Mouse (Mus musculus) ovary, postnatal 10 days (tissue): ENCODE data around the gene Ano6.

Source experiments
- DNase-seq: peaks from one replicate; pipeline ENCODE4 v3.0.0; 2022; ENCODE audit warnings: low spot score

The Ano6 gene

DNA sequence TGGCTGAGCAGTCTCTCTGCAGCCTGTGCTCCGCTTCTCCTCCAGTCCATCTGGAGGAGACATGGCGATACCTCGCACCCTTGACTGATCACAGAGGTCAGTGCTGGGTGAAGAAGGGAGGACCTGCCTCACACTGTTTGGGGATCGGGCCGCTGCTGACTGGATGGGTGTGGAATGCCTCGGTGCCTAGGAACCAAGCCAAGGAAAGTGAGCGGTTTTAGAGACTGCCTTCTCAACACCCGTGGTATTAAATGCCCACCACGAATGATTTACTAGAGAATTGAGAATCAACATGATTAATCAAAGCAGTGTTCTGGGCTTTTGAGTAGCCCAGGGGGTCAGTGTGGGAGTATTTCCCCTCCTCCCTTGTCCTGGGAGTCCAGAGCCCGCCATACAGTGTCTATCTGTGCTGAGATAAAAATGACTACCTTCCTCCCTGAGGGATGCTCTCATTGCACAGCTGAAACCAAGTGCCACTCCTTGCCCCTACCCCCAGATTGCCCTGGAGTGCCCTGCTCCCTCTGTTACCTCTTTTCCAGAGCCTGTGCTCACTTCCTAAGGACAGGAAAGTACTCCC is 183.5 kb downstream of the Ano6 start:
- no peak for DNase-seq

DNA sequence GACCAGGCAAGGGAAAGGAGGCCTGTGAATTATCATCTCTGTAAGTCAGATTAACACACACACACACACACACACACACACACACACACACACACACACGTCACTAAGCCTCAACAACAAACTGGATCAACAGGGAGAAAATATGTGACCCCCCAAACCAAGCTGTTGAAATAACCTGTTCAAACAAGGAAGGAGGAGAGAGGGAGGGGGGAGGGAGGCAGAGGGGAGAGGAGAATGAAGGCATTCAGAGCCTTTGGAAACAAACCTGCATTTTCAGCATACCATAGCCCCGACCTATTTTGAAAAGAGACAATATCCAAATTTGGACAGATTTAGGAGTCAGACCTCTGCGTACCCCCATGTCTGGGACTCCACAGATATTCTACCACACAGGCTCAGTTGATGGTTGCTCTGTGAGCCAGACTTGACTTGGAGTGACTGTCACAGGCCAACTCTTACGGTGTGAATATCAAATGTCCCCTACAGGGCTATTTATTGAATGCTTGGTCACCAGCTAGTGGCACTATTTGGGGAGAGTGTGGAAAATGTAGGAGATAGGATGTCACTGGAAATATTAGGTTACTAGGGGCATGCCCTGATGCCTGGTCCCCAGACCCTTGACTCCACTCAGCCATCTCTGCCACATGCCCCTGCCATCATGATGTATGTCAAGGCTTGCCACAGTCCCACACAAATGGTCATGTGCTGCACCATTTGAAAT is 185.7 kb downstream of the Ano6 start:
- DNase-seq, result no peak

DNA sequence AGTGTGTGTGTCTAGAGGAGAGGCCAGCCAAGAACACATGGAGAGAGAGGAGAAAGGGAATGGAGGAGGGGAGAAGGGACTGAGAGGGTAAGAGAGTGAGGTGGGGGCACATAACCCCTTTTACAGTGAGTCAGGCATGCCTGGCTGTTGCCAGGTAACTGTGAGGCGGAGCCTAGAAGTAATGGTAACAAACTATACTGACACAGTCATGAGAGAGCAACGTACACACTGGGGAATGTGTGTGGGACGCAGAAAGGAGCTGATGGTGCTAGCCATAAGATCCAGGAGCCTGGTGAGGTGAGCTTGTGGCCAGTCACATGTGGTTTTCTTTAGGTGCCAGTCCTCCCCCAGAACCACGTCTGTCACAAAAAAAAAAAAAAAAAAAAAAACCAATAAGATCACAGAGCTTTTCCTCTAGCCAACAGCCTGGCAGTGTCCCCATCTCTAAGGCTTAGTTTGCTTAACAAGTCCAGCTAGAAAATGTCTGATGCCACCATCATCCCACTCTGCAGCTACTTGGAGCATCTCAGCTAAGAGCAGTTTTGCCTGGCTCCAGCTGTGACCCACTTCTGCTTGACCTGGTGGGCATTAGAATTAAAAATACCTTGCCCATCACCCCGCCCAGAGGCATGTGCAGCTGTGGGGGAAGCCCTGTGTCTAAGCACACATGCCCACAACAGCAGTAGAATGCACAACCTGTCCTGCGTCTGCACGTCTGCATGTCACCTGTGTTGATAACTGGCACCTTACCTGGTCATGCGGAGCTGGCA is 186.7 kb downstream of the Ano6 start:
- DNase-seq, result no peak

DNA sequence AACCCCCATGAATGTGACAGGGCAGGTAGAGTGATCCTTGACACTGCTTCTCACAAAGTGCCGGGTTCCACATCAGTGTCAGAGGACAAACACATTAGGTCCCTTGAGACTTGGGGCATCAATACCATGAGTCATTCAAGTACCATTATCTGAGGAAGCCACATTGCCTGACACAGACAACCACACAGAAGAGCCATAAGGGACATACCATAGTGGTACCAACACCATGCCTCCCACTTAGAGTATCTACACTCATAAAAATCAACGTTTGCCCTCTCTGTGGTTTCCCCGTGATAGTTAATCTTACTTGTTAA is 187.3 kb downstream of the Ano6 start:
- no peak for DNase-seq

DNA sequence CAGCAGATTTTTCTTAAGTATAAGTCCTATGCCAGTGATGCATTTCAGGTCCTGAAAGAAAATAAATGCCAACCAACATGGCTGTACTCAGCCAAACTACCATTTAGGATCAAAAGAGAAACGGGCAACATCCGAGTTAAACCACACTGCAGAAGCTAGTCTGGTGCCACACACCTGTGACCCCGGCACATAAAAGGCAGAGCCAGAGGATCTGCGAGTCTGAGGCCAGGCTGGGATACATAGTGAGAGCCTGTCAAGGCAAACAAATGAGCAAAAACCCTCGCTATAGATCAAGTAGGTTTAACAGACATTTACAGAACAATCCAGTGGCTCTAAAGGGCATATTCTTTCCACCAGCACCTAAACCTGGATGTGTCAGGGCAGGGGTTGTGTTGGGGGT is 190.0 kb downstream of the Ano6 start:
- DNase-seq, result no peak

DNA sequence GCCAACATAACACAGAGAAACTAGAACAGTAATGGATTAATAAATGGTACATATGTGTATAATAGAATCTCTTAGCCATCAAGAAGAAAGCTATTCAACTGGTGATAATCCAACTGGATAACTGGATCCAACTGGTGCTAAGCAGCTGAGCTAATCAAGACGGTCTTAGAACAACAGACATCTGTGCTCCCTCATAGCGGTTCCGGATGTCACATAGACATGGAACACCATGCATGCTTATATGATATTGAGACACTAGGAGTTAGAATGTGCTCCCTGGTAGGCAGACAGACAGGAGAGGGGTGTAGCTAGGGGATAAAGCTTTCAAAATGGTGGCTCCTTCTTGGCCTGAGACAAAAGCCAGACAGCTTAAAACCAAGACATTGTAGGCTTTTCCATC is 197.3 kb downstream of the Ano6 start:
- DNase-seq, result no peak

DNA sequence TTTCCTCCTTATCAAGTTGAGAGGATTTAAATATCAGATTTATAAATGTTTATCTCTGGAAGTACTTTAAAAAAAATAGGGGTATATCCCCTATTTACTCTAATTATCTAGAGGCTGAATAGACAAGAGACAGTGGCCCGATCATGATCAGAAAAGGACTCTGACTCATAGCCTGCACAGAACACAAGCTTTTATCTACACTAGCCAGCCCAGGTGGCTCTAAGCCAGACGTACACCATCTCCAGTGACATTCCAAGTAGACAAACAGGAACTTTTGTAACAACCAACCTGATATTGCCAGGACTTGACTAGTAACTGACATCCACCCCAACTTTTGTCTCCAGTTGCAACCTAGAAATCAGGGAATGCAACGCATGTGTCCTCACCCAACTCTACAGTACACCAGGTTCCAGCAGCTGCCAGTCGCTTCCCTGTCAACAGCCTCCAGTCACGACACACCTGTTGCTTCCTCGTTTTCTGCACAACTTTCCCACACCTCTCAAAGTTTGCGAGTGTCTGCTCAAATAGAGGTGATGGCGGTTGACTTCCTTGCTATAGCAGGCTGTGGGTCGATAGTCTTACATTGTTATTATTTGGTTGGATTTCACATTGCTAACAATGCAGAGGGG is 199.0 kb downstream of the Ano6 start:
- no peak for DNase-seq

DNA sequence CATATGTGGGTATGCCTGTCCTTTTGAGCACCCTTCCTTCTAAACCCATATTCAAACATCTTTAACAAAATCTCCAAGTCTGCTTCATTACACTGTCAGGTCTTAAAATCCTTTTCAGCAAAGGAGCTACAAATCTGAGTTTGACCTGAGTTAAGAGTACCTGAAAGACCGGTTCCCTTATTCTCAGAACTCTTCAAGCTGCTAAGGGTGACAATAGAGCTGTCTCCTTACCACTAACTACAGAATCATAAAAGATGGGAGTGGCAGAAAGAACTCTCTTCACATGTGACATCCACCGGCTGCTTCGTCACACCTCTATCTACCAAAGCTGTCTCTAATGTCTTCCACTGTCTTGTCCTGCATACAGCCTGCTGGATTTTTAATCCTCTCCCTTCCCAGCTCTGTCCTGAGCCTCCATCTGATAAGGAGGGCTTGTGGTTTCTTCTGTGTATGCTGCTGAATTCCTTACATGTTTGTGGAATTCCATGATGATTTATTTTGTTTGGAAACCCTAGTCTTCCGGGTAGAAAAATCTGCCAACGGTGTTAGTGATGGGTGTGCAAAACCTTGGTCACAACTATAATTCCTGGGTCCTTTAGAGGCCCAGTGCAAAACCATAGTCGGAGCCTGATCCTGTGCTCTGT is 212.4 kb downstream of the Ano6 start:
- DNase-seq, result no peak

DNA sequence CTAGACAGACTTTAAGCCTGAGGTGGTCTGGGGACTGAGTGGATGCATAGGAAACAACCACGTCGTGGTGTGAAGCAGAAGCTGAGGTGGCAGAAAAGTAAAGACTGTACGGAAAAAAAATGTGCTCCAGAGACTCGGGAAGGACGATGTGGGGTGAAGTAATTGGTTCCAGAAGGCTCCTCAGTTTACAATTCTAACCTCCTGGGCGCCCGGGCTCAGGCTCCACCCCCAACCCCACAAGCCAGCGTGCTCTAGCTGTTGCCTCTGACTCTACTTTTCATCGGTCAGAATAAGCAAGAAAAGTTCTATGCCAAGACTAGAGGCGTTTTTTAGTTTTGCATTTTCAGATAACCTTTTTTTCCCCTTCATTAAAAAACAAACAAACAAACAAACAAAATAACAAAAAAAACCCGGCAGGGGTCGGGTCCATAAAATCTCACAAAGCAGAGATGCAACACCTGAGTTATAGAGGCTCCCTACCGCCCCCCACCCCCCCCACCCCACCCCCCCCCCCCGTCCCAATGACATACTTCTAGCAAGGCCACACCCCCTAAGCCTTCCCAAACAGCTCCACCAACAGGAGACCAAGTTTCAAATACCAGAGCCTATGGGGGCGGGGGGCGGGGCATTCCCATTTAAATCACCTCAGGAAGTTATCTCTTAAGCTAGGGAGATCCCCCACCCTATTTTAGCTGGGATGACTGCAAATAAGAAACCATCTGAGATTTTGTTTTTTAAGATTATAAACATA is 221.2 kb downstream of the Ano6 start:
- no peak for DNase-seq

DNA sequence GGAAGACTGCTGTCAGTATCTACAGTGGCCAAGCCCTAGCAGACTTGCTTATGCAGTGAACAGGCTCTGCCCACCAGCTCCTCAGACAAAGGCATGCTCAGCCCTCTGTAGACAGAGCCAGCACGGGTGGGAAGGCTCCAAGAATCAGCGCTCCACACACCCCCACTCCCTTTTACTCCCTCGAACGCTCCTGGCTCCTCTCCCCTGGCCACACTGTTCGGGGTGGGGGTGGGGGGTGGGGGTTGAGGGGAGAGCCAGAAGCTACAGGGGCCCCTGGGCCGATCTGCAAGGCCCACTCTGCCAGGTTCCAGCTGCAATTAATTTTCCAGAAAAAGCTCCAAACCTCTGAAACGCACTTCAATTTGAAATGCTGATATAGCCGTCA is 221.7 kb downstream of the Ano6 start:
- DNase-seq, result no peak

DNA sequence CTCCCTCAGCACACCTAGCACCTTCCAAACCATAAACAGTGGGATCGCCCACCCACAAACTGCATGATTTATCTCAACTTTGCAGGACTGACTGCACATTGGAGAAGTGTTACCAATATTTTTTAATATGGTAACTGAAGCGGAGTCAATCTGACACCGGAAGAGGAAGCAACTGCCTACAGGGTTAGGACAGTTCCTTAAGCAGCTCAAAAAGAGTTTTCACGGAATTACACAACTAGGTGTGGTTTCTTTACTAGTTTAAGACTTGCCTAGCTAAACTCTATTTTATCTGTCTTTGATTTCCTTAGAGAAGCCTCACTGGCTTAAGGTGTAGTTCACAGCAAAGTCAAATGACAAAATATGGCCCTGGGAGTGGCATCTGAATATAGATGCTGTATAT is 223.9 kb downstream of the Ano6 start:
- DNase-seq, result no peak

DNA sequence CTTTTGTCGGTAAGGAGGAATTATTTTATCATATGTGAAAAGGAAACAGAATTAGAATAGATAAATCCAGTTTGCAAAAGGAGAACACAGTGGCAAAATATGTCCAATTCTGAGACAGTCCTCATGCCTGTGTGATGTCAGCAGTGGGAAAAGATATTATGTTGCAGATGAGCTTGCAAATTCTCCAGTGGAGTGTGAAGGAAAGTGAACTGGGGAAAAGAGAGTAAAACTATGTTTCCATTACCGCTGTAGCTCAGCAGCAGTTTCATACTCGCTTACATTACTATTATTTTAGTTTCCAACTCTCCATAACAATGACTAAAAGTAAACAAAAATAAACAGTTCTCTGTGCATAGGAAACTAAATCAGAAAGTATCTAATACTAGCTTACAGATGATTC is 229.8 kb downstream of the Ano6 start:
- no peak for DNase-seq

DNA sequence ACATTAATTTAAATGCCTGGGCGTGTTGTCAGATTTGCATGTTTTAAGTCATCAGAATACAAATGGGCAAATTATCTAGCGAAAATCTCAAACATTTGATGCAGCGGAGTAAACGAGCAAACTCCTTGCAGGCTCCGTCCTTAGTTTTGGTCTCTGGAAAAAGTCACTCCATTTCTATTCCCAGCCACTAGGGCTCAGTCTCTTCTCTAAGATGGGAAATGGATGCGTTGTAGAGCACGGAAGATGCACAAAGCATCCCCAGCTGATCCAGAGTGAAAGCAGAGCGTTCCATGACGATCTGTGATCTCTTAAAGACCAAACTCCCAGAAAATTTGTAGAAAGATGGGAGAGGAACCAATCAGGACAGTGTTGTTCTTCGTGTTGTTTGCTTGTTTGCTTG is 230.9 kb downstream of the Ano6 start:
- no peak for DNase-seq
